Mouse (Mus musculus) cerebellum, adult (tissue): ENCODE data around the gene Galnt10.

Experiments used
- ATAC-seq: cut with Nextera tagmentation; 2 replicates; pipeline ENCODE4 v1.9.2; 2017; ENCODE audit warnings: mild to moderate bottlenecking, moderate library complexity, mixed read lengths; ENCODE audit not compliant: insufficient number of reproducible peaks, low FRiP score, low TSS enrichment

The Galnt10 gene

DNA sequence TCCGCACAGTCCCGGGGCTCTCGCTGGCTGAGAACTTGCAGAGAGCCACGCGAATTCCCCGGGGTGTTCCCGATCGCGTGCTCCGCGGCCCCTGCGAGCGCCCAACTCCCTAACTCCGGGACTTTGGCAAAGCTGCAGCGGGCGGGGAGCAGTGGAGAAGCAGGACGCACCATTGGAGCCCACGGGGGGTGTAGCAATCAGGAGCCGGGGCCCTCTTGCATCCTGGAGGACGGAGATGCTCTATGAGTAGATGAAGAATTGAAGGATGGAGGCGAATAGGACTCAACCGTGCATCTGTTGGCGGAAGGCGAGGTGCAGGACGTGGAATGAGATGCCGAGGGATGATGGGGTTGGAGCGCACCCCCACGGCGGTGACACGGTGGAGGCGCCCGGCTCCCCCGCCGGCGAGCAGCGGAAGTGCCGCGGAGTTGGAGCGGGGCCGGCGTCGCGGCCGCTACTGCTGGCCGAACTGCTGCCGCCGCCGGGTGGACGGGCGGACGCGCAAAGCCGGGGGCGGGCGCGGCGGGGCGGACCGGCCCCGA, at the start of gene Galnt10:
Gene Galnt10 (plus strand): TSS at position 425 of the 542 bp plus-strand sequence.
- peak; percentile 80 for ATAC-seq

DNA sequence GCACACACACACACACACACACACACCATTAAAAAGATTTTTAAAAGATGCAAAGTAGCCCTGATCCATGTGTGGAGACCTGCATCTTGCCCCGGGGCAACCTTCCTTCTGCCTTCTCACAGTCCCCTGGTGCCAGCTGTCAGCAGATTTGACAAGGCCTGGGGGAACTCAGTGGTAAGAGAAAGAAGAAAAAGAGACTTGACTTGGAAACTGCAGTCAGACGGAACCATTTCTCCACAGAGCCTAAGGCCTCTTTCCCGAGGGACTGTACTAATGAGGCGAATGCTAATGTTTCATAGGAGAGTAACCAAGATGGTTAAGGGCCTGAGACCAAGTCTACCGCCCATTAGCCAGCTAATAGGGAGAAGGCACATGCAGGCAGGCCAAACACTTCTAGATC, 49.3 kb upstream of the Galnt10 start:
- ATAC-seq, result no peak

DNA sequence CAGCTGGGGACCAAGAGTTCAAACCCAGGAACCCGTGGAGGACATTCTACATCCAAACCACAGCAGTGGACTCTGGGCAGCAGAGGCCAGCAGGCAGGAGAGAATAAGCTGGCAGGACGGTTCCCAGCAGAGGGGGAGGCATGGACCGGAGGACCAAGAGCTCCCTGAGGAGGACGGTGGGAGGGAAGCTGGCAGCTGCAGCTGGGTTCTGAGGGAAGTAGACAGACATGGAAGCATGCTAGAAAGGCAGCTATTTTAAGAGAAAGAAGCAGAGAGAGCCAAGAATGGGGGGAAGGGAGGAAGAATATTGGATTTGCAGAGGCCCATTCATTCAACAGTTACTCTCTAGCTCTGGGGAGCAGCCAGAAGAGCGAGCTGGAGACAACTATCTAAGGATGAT, 47.1 kb upstream of the Galnt10 start:
- ATAC-seq, result no peak

DNA sequence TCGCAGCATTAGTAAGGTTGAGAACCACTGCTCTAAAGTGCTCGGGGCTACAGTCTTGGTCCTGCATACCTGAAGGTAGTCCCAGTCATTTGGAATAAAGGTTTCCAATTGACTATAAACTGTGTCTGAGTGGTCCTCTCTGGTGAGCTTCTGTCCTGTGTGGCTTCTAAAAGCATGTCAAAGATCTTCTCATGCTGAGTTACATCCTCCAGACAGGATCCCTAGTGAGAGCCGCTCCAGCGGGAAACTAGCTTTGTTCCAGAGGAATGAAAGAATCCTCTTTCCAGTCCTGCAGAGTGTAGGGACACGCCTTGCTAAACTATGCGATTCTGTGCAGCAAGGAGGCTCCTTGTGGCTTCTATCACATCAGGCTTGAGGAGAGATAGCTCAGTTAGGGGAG, 45.9 kb upstream of the Galnt10 start:
- ATAC-seq, result no peak

DNA sequence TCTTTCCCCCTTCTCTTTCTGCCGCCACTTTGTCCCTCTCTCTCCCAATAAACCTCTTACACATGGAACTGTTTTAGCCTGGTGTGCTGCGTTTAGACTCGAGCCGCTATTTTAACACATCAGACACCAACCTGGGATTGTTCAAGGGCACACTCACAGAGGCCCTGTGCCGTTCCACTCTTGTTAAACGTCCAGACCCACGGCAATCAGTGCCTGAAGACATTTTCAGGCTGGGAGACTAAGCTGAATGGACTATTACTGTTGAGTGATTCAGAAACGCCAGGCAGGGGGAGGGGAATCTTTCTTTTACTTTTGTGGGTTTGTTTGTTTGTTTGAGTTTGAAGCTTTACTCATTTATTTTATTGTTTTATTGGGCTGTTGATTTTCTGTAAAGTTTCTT, 45.1 kb upstream of the Galnt10 start:
- ATAC-seq, result no peak

DNA sequence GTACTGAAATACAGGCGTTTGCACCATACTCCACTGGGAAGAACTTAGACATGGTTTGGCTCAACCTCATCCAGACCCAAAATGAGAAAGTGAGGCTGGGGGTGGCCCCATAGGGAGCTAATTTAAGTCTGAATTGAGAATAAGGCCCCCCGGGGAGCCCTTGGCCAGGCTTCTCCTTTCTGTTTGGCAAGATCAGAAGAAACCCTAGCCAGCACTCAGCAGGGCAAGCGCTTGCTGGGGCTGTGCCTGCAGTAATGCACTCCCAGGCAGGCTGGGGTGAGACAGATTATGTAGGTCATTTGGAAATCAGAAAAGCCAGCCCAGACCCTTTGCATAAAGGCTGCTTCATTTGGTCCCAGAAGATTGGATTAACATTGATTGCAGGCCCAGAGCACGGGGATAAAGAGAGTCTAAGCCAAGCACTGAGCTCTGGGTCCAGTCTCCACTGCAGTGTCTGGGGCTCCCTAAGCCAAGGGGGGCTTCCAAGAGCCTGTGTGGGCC, 44.6 kb upstream of the Galnt10 start:
- ATAC-seq, result peak; percentile 64

DNA sequence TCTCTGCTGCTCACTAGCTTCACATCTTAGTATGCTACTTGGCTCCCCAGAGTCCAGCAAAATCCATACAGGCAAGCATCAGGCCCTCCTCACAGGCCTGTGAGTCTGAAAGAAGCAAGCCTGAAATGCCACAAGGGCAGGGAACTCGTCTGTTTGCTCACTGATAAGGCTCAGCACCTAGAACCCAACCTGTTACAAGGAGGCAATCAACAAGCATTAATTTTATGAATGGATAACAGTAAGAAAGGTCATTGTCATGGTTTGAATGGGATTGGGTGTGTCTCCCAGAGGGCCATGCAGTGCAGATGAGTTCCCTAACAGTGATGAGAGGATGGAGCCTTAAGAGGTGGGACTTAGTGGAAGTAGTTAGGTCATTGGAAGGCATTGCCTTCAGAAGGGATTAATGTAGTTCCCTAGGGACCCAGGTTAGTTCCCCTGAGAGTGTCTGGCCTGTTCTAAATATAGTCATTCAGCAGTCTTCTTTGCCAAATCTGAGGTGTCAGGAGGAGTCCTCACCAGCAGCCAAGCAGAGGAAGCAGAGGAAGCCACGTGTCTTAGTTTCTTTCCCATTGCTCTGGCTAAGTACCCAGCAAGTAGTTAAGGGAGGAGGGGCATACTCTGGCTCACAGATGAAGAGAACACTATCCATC, 43.3 kb upstream of the Galnt10 start:
- no peak for ATAC-seq

DNA sequence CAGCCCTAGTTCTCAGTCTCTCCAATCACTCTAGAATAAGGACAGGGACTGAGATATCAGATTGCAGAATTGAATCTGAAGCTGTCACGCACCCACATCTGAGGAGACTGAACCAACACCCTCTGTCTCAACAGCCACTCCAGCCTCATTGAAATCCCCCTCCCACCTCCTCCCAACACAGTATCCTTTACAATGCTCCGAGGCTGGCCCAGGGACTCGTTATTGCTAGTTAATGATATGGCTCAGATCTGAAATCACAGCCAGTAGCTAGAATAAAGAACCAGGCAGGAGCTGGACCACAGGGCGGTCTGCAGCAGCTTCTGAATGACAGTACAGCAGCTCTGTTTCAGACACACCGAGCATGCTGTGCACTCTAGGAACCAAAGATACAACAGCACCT, 40.2 kb upstream of the Galnt10 start:
- no peak for ATAC-seq

DNA sequence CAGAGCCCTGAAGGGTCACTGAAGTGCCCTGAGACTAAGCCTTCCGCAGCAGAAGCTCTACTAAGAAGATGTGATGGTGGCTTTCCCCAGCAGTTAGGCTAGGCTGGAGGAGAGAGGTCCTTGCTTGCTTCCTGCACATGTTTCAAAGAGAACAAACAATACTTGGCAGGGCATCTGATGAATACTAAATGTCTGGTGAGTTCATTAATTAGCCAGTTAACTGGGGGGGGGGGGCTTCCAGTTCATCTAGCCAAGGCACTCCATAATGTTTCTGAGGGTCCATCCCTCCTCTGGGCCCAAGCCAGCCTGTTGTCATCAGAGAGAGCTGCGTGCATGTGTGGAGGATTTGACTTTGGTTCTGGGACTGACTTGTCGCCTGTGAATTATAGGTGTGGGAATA, 39.6 kb upstream of the Galnt10 start:
- ATAC-seq, result no peak

DNA sequence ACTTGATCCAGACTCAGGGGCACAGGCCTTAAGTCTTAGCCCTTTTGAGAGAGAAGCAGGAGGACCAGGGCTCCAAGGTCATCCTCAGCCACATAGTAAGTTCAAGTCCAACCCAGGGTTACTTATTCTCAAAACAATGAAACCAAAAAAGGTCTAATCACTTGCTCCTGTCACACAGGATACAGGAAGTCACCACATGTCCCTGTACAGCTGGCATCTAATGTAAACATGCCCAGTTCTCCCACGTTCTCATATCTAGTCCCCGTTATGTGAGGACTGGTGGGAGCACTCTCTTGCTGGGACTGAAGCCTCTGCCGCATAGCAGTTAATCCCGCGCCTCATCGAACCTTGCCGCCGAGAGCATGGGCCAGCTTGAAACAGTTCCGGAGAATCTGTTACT, 30.7 kb upstream of the Galnt10 start:
- ATAC-seq, result no peak

DNA sequence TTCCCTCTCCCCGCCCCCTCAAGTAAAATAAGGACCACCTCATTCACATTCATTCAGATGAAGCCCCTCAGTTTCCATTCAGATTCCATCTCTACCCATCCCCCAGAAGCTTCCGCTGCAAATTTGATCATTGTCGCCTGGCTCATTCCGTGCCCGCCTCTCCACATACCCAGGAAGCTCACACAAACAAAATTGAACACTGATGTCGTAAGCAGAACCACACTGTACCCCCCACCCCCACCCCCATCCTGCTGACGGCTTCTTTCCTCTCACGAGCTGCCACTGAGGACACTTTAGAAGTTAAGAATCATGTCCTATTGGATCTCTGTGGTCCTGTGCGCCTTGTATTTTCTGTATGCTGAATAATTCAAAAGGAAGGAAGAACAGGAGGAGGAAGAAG, 30.0 kb upstream of the Galnt10 start:
- no peak for ATAC-seq

DNA sequence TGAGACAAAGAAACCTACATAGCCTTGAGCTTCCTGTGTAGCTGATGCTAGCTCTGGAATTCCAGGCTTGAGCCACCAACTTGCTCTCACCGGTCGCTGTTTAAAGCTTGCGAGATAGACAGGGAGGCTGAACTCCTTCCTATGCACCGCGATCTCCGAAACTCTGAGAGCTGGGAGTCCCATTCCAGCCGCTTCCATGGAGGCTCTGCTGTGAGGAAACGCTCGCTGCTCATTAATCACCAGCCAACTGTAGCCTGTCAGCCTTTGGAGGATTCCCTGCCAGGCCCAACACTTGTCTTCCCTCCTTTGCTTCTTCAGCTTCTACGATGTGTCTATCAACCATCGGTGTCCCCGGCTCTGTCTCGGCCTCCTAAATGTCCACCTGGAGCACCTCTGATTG, 29.4 kb upstream of the Galnt10 start:
- ATAC-seq, result no peak

DNA sequence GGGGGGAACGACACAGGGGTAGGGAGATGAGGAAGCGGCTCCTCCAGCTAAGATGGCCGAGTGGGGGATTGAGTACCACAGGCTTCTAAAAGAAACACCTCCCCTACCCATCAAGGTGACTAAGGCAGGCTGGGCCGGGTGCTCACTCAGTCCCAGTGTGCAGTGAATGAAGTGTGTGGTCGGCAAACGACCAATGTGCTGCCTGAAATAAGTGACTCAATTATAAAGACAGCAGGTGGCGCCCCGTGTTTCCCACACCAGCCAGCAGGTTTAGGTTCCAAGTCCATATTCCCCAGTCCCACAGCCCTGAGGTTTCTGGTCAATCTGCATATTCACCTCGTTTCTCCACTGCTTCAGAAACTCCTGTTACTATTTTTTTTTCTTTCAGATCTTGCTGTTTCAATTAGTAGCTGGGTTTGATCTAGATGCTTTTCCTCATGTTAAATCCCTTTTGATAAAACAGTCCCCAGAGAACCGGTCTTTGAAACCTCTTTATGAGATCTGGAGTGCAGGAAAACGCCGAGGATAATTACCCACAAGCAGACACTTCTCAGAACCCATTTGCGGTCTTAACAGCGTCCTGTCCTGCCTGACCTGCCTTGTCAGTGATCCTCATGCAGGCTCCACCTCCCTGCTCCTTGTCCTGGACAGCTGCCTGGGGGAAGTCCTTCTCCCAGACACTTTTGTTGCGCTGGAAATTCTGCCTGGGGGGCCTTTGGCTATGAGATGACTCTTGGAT, 27.5 kb upstream of the Galnt10 start:
- no peak for ATAC-seq

DNA sequence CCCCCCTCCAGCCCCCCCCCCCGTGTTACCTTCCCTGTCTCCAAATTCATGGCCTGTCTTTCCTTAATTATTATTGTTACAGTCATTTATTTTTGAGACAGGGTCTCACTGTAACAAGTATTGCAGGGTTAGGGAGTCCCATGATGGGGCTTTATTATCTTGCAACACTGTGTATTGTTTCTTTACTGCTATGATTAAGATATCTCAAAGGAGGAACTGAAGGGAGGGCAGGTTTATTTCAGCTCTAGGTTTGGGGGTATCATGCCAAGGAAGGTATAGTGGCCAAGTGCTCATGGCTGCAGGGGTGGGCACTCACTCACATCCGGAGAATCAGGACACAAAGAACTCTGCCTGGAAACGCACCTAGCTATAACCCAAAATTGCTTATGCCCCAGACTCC, 23.8 kb upstream of the Galnt10 start:
- no peak for ATAC-seq

DNA sequence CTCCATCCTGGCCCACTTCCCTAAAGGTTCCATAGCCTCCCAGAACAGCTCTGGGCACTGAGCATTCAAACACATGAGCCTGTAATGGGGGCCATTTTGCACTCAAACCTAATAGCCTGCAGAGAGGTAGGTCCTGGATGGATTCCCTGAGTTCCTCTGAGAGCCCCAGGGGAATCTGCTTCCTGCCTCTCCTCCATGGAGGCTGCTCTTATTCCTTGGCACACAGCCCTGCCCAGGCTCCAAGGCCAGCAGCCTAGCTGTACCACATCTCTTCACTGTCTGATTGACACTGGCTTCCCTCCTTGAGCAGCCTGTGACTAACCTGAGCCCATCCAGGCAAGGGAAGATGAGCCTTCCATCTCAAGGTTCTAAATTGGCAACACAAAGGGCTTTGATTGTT, 23.4 kb upstream of the Galnt10 start:
- ATAC-seq, result no peak

DNA sequence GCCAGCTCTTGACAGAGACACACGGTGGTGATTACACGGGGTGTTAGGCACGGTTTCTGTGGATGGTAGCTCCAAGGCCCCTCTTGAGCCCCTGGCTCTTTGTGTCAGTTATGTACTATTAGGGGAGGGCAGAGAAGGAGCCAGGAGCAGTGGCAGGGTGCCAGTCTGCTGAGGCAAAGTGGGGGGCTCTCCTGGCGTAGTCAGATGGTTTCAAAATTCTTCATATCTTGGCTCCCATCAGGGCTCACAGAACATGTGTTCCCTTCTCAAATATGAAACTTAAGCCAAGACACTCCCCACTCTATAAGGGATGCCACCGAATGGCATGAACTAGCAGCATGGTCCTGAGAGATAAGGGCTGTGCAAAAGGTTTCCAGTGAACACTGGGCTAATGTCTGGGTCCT, 20.8 kb upstream of the Galnt10 start:
- no peak for ATAC-seq

DNA sequence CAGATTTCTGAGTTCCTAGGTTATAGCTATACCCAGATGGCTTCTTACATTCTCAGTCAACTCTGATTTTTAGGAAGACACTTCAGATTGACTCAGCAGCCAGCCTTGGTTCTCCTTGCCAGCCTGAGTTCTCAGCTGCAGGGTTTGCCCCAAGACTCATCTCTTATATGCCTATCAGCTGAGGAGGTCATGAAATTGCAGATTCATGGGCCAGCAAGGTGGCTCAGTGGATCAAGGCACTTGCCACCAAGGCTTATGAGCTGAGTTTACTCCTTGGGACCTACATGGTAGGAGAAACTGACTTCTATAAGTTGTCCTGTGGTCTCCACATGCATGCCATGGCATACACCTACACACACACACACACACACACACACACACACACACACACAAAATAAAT, 19.8 kb upstream of the Galnt10 start:
- no peak for ATAC-seq

DNA sequence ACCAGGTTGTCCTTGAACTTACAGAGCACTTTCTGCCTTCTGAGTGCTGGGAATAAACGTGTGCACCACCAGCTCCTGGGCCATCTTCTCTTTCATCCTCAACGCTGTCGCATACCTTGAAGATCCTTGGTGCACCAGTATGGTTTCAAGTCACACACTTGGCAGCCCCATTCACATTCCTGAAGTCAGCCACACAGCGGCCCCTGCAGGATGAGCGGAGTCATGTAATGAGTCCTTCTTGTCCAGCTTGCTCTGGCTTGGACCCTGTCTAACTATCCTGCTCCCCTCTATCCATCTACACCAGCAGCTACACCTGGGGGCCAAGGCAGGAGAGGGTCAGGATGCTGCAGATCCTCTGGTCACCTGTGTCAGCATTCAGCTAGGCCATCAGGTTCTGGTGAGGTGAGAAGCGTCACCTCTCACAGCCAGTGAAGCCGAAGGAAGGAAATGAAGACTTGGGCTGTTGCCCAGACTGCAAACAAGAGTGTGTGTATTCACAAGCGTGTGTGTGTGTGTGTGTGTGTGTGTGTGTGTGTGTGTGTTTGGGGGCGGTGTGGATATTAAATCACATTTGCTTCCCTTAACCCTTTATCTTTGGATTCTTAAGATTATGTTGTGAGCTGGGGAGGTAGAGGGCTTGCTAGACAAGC, 18.0 kb upstream of the Galnt10 start:
- no peak for ATAC-seq

DNA sequence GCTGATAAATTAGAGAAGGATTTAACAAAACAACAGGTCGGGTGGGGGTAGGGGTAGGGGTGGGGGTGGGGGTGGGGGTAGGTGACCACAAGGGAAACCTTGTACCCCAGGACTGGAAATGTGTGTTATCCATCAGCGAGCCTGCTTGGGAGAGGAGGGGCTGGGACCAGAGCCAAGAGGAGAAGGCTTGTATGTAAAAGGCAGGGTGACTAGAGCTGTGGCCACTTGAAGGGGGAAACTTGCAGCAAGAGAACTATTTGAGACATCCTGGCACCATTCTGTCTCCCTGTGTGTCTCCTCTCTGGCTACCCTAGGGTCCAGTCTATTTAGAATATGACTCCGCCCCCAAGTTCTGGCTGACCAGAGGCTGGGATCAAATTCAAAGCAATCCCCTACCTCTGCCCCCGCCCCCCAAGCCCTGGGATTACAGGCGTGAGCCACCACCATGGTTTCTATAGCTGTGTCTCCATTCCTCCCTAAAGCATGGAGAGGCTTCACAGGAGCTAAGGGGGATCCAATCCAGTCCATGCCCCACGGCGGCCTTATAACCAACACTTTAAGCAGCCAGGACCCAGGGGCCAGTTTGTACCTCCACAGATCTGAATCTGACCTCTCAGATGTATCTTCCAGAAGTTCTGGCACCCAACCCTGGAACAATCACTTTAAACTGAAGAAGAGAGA, 13.3 kb upstream of the Galnt10 start:
- ATAC-seq, result no peak

DNA sequence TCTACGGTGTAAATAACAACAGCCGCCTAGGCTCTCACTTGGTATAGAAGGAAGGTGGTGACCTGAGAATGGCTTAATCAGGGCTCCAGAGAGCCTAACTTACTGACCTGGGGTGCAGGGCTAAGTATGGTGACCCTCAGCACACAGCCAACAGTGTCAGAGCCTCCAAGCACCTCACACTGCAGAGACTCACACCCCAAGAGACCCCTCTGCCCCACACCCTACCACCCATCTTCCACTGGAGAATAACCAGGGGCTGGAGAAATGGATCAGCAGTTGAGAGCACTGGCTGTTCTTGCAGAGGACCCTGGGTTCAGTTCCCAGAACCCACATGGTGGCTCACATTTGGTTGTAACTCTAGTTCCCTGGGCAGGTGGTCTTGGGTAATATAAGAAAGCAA, 12.2 kb upstream of the Galnt10 start:
- no peak for ATAC-seq
